Mouse (Mus musculus): ENCODE data around the gene Agk.
A peak's percentile ranks its signal among the peaks of the same experiment; 100 is the strongest.

The Agk gene

GRCm38 (mm10) chr6:40324897-40325841 lies at the start of gene Agk:
Gene Agk (plus strand): TSS chr6:40325172.
- DNase-seq (ENCODE audit: low read depth, low spot score), result peak; percentile 89

- no peak for DNase-seq (ENCODE audit: low read depth, low spot score)
Observed at GRCm38 (mm10) chr6:40300707-40301106, 24.3 kb upstream of the Agk start.

- DNase-seq (ENCODE audit: low read depth, low spot score), result no peak
Observed at GRCm38 (mm10) chr6:40303379-40303778, 21.6 kb upstream of the Agk start.

GRCm38 (mm10) chr6:40304972-40305371 lies 20.0 kb upstream of the Agk start:
- DNase-seq (ENCODE audit: low read depth, low spot score), result no peak

- no peak for DNase-seq (ENCODE audit: low read depth, low spot score)
Observed at GRCm38 (mm10) chr6:40326341-40326740, 1.4 kb downstream of the Agk start.

GRCm38 (mm10) chr6:40333497-40333896 lies 8.5 kb downstream of the Agk start:
- DNase-seq (ENCODE audit: low read depth, low spot score), result no peak

GRCm38 (mm10) chr6:40336735-40337731 lies 12.1 kb downstream of the Agk start:
- DNase-seq (ENCODE audit: low read depth, low spot score), result no peak

DNA sequence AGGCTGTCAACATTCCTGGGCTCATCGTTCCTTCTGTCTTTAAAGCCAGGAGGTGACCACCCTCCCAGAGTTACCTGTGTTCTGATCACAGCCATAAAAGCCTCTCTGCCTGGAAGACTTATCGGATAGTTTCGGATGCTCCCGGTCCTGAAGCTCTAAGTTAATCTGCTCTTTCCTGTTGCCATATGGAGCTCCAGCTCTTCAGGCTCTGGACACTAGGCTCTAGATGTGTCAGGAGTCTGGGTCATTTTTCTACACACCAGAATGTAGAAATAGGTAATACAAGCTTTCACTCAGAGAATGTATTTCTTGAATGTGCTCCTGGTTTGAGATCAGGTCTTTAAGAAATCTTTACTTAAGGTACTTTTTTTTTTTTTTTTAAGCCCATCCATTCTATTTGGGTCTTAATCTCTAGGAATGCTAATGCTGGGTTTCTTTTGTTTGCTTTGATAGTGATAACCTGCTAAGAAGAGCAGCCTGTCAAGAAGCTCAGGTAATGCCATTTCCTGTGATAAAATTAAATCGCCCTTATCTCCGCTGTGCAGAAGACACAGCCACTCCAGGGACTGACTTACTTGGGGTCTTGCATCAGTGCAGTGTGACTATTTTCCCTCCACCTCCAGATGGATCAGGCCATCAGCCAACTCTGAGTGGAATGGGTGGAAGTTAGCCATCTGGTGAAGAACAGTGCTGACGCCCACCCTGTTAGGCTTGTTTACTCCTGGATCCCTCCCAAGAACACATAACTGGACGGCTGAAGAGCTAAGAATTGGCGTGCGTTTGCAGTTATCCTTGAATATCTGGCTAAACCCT lies 22.2 kb downstream of the Agk start:
- DNase-seq (ENCODE audit: low read depth, low spot score), result no peak

DNA sequence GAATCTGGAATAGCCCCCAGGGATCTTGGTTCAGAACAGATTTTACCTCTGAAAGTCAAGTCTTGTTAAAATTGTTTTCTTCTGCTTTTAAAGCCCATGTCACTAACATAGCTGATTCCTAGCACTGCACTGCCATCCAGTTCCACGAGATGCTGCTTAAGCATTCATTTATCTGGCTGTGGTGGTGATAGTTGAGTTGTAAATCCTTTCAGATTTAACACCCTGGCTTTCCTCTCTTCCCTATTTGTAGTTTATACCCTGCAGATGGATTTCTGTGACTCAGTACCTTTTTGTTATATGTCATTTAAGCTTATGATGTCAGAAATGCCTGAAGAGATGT lies 22.8 kb downstream of the Agk start:
- no peak for DNase-seq (ENCODE audit: low read depth, low spot score)

- no peak for DNase-seq (ENCODE audit: low read depth, low spot score)
Observed at GRCm38 (mm10) chr6:40350041-40350440, 25.1 kb downstream of the Agk start.

- no peak for DNase-seq (ENCODE audit: low read depth, low spot score)
Observed at GRCm38 (mm10) chr6:40350856-40351255, 25.9 kb downstream of the Agk start.

DNA sequence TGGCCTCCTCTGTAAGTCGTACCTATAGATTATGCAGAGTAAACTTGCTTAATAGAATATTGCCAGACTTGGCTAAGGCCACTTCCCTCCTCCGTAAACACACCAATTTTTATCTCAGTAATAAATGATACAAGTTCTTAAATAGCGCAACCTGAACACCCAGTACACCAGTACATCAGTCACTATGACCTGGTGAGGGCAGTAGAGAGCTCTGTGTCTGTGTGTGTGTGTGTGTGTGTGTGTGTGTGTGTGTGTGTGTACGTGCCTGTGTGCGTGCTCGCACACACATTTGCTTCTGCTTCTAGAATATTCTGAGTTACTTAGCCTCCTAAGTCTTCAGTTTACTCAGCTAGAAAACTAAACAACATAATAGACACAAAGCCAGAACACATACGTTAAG lies 28.4 kb downstream of the Agk start:
- DNase-seq (ENCODE audit: low read depth, low spot score), result no peak

GRCm38 (mm10) chr6:40371031-40371430 lies 46.1 kb downstream of the Agk start:
- no peak for DNase-seq (ENCODE audit: low read depth, low spot score)

GRCm38 (mm10) chr6:40380181-40380580 lies 55.2 kb downstream of the Agk start:
- no peak for DNase-seq (ENCODE audit: low read depth, low spot score)

DNA sequence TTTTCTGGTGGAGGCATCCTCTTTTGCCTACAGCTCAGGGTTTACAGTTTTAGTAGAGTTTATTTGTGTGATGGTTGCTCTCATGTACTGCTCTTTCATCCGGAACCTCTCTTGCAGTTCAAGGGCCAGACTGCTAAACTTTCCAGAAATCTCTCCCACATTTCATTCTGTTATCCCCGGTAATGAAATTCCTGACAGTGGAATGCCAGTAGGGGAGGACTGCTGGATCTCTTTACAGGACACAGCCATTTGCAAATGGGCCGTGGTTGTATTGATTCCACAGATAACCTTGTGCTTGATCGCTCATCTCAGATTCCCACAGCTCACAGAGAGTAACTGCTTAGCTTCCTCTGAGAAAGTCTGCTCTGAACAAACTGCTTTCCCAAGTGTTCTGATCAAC lies 56.9 kb downstream of the Agk start:
- no peak for DNase-seq (ENCODE audit: low read depth, low spot score)

- no peak for DNase-seq (ENCODE audit: low read depth, low spot score)
Observed at GRCm38 (mm10) chr6:40385682-40386081, 60.7 kb downstream of the Agk start.

- DNase-seq (ENCODE audit: low read depth, low spot score), result no peak
Observed at GRCm38 (mm10) chr6:40388660-40389059, 63.7 kb downstream of the Agk start.

GRCm38 (mm10) chr6:40390975-40391374 lies 66.0 kb downstream of the Agk start:
- no peak for DNase-seq (ENCODE audit: low read depth, low spot score)

GRCm38 (mm10) chr6:40393213-40393612 lies 68.2 kb downstream of the Agk start:
- DNase-seq (ENCODE audit: low read depth, low spot score), result peak; percentile 63

DNA sequence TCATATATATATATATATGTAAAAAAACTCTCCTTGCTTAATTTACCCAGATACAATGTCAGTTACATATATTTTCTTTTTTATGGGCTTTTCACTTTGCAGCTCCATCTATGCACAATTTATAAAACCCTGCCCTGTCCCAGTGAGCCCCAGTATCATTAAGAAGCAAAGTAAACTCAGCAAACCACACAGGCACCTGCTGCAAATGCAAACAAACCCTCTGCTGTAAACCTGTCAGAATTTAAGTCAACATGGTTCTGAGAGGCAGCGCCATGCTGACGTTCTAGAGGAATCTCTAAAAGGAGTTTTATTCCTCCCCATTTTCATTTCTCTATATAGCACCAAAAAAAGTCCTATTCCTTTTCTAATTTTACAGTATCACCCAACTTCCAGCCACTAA lies 77.1 kb downstream of the Agk start:
- DNase-seq (ENCODE audit: low read depth, low spot score), result no peak

GRCm38 (mm10) chr6:40403640-40404285 lies 78.8 kb downstream of the Agk start:
- no peak for DNase-seq (ENCODE audit: low read depth, low spot score)
